Mouse (Mus musculus) myocyte (in vitro differentiated cells): ENCODE data around the gene Tmem178.

ENCODE experiments used
- E2F4 ChIP-seq: IDR thresholded peaks from one replicate; pipeline ENCODE4 v1.6.1; 2011; ENCODE audit warnings: mild to moderate bottlenecking, control low read depth, moderate library complexity; ENCODE audit not compliant: insufficient read depth
- MAX ChIP-seq: IDR thresholded peaks from one replicate; pipeline ENCODE4 v1.6.1; 2011; ENCODE audit warnings: low read depth, mild to moderate bottlenecking, control low read depth
- POLR2A ChIP-seq: IDR thresholded peaks from one replicate; pipeline ENCODE4 v1.6.1; 2011; ENCODE audit warnings: low read depth, mild to moderate bottlenecking, control low read depth, moderate library complexity; ENCODE audit not compliant: insufficient read length
- TCF12 ChIP-seq: IDR thresholded peaks from one replicate; pipeline ENCODE4 v1.6.1; 2011; ENCODE audit warnings: mild to moderate bottlenecking, control low read depth; ENCODE audit not compliant: poor library complexity, insufficient read depth, severe bottlenecking

GRCm38 (mm10) chr17:80897709-80898440 lies 46.6 kb upstream of the Tmem178 start:
- no peak for TF ChIP-seq POLR2A
- no peak for TF ChIP-seq E2F4
- no peak for TF ChIP-seq TCF12
- TF ChIP-seq MAX: no peak
